Mouse (Mus musculus) thymus, adult 2 months (tissue): ENCODE results near the gene Ryr2. TPM values are rescaled to one million over a fixed set of nuclear protein-coding genes. Genes with fewer than 3 reads are reported as not detected.

Experiments
- DNase-seq: peaks from one replicate; pipeline ENCODE4 v3.0.0; 2021
- H3K27ac ChIP-seq: fragments of 200-500 bp; 2 replicates; pipeline ENCODE4 v1.5.1; 2012; ENCODE audit warnings: low read length, control low read depth; ENCODE audit not compliant: control insufficient read depth, insufficient read depth
- H3K27me3 ChIP-seq: fragments of 200-500 bp; 2 replicates; pipeline ENCODE4 v1.6.1; 2012; ENCODE audit warnings: mild to moderate bottlenecking, low read length, moderate library complexity, mixed read lengths; ENCODE audit not compliant: control insufficient read depth, insufficient read depth
- H3K36me3 ChIP-seq: fragments of 200-500 bp; 2 replicates; pipeline ENCODE4 v1.6.1; 2012; ENCODE audit warnings: mild to moderate bottlenecking, low read length, moderate library complexity; ENCODE audit not compliant: control insufficient read depth, insufficient read depth
- H3K4me1 ChIP-seq: fragments of 200-500 bp; replicated peaks from 2 replicates; pipeline ENCODE4 v1.6.1; 2012; ENCODE audit warnings: low read length; ENCODE audit not compliant: control insufficient read depth, insufficient read depth
- H3K4me3 ChIP-seq: fragments of 200-500 bp; 2 replicates; pipeline ENCODE4 v1.5.1; 2012; ENCODE audit warnings: mild to moderate bottlenecking, low read length, control low read depth, moderate library complexity; ENCODE audit not compliant: control insufficient read depth, insufficient read depth
- CTCF ChIP-seq: fragments of 200-500 bp; IDR thresholded peaks from 2 replicates; pipeline ENCODE4 v1.5.1; 2012; ENCODE audit warnings: mild to moderate bottlenecking, control low read depth, low read length, moderate library complexity, borderline replicate concordance; ENCODE audit not compliant: control insufficient read depth, poor library complexity, insufficient read depth; ENCODE audit errors: extremely low read depth
- POLR2A ChIP-seq: fragments of 200-500 bp; IDR thresholded peaks from 2 replicates; pipeline ENCODE4 v1.6.1; 2012; ENCODE audit warnings: mild to moderate bottlenecking, low read length, control low read depth, moderate library complexity; ENCODE audit not compliant: control insufficient read depth, poor library complexity, insufficient read depth; ENCODE audit errors: extremely low read depth
- WGBS: fragments of 180-500 bp; shearing (Covaris S2); methylation state at CpG from one replicate; pipeline ENCODE4 v1.1.7; 2018; 5-methylcytosine and 5-hydroxymethylcytosine counted together
- polyA plus RNA-seq: library from polyadenylated mRNA; depleted of rRNA; stranded (reverse); fragments of >200 nt; gene quantifications from 2 replicates; pipeline ENCODE4 v1.2.3, GENCODE M21; 2012

Gene Ryr2
- polyA plus RNA-seq, 1 experiment, result 3.6 TPM

DNA sequence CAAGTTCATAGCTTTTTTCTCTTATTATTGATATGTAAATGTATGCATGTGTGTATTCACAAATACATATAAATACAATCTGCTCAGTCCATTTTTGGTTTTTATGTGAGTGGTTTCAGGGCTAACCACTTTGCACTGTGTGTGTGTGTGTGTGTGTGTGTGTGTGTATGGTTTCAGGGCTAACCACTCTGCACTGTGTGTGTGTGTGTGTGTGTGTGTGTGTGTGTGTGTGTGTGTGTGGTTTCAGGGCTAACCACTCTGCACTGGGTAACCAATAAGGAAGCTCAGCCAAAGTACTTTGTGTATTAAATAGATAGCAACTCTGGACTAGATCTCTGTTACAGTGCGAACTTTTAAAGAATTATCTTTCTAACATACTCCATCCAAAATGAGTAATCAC lies 2.2 kb upstream of the Ryr2 start:
- no peak for TF ChIP-seq CTCF
- no peak for TF ChIP-seq POLR2A
- WGBS, result 94% methylated on average over 1 of the region's 1 CpGs
- no peaks in the 10 kb centered on the region for H3K36me3 ChIP-seq
- no peak for DNase-seq
- no peak overlapping the region for H3K4me3 ChIP-seq
- H3K27me3 ChIP-seq, result no peaks in the 10 kb centered on the region; the same call in 1 of the 2 replicates
- H3K27ac ChIP-seq, result no peak overlapping the region
- H3K4me1 ChIP-seq, result no peaks in the 10 kb centered on the region

DNA sequence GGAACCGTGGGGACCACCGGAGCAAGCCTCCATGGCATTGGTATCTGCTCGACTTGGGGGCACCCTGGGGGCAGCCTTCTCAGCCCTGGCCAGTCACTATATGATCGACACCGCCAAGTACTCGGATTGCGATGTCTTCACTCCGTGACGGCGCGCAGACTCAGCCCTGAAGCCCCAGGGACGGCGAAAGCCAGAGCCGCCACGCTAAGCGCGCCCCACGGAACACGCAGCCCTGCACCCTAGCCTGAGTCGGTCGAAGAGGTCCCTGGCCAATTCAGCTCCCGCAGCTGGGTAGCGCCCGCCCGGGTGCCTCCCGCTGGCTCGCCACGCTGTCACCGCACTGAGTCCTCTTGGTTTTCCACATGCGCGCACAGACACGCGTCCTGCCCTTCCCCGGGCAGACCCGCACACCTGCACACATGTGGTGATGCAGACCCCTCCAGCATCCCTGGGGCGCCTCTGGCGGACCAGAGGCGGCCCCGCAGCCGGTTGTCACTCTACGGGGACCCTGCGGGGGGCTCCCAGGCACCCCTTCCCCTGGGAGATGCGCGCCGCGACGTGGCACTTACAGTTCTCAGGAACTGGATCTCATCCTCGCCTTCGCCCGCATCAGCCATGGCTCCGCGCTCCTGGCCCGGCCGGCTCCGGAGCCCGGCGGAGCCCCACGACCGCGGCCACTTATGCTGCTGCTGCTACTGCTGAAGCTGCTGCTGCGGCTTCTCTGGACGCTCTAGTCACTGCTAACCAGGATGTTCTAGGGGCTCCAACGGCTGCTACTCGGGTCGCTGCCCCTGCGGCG lies 716 bp downstream of the Ryr2 start:
- no peak overlapping the region for H3K27ac ChIP-seq
- H3K4me1 ChIP-seq, result no peaks in the 10 kb centered on the region
- 4% methylated on average over 67 of the region's 67 CpGs for WGBS
- no peaks in the 10 kb centered on the region for H3K36me3 ChIP-seq
- TF ChIP-seq CTCF, result no peak
- no peak for TF ChIP-seq POLR2A
- no peaks in the 10 kb centered on the region; the same call in 1 of the 2 replicates for H3K27me3 ChIP-seq
- no peak for DNase-seq
- no peak overlapping the region for H3K4me3 ChIP-seq

GRCm38 (mm10) chr13:12105231-12105829 lies 1.4 kb downstream of the Ryr2 start:
- TF ChIP-seq CTCF (no peak), POLR2A (no peak)
- no peak overlapping the region for H3K4me3 ChIP-seq
- no peaks in the 10 kb centered on the region for H3K4me1 ChIP-seq
- no peaks in the 10 kb centered on the region for H3K36me3 ChIP-seq
- 15% methylated on average over 17 of the region's 17 CpGs for WGBS
- DNase-seq, result no peak
- H3K27ac ChIP-seq, result no peak overlapping the region
- no peaks in the 10 kb centered on the region; the same call in 1 of the 2 replicates for H3K27me3 ChIP-seq

DNA sequence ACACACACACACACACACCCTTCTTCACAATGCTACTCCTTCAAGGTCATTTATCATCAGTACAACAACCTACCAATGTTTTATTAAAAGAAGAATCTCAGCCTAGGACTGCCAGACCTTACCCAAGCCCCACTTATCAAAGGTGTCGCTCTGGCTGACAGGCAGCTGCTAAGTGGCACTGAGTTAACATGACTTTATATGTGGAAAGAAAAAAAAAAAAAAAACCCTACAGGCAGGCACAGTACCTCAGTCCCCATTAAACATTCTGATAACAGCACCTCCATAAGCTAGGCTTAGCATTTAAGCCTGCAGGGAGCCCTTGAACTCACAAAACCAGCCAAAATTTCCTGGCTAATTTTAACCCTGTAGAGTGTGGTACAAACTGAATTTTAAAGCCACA lies 2.4 kb downstream of the Ryr2 start:
- no peak overlapping the region for H3K4me3 ChIP-seq
- H3K4me1 ChIP-seq, result no peaks in the 10 kb centered on the region
- no peak overlapping the region for H3K27ac ChIP-seq
- no peaks in the 10 kb centered on the region for H3K36me3 ChIP-seq
- WGBS, result 76% methylated on average over 1 of the region's 1 CpGs
- TF ChIP-seq CTCF (no peak), POLR2A (no peak)
- no peak for DNase-seq
- no peaks in the 10 kb centered on the region; the same call in 1 of the 2 replicates for H3K27me3 ChIP-seq

DNA sequence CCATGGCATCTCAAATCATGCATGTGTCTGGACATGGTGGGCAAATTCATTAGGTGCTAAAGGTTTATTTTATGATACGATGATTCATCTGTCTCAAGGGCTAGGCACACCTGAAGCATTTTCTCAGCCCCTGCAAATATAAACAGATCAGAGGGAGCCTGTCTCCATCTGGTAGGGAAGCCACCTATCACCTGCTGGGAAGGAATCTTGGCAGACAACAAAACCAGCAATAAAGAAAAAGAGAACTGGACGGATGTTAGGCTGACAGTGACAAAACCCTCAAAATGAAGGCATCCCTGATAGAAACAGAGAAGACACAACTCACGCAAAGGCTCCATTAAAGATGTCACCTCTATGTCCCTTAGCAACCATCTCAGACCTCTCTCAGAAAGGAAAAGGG lies 3.7 kb downstream of the Ryr2 start:
- H3K4me3 ChIP-seq, result no peak overlapping the region
- no peaks in the 10 kb centered on the region; the same call in 1 of the 2 replicates for H3K27me3 ChIP-seq
- TF ChIP-seq CTCF (no peak), POLR2A (no peak)
- no peak overlapping the region for H3K27ac ChIP-seq
- H3K36me3 ChIP-seq, result no peaks in the 10 kb centered on the region
- no peaks in the 10 kb centered on the region for H3K4me1 ChIP-seq
- 84% methylated on average over 3 of the region's 3 CpGs for WGBS
- DNase-seq, result no peak

- Histone ChIP-seq H3K27ac (no peak overlapping the region), H3K4me3 (no peak overlapping the region), H3K4me1 (no peaks in the 10 kb centered on the region), H3K27me3 (no peaks in the 10 kb centered on the region), H3K36me3 (no peaks in the 10 kb centered on the region)
- TF ChIP-seq POLR2A (no peak), CTCF (no peak)
- DNase-seq, result no peak
- WGBS, result 91% methylated on average over 3 of the region's 3 CpGs
These were observed 7.3 kb downstream of the Ryr2 start for GRCm38 (mm10) chr13:12099446-12099845.

- no peaks in the 10 kb centered on the region for H3K4me1 ChIP-seq
- H3K4me3 ChIP-seq, result no peak overlapping the region
- H3K36me3 ChIP-seq, result no peaks in the 10 kb centered on the region
- H3K27me3 ChIP-seq, result no peaks in the 10 kb centered on the region
- DNase-seq, result no peak
- 90% methylated on average over 1 of the region's 1 CpGs for WGBS
- TF ChIP-seq CTCF, result no peak
- no peak for TF ChIP-seq POLR2A
- no peak overlapping the region for H3K27ac ChIP-seq
These were observed 7.8 kb downstream of the Ryr2 start for GRCm38 (mm10) chr13:12098981-12099380.
